Mouse (Mus musculus) liver, embryonic 16.5 days (tissue): ENCODE data around the gene 4933428G20Rik. TPM values are rescaled to one million over a fixed set of nuclear protein-coding genes. Genes with fewer than 3 reads are reported as not detected.

Source experiments
- ATAC-seq: fragments of 200-750 bp; cut with Nextera tagmentation; 2 replicates; pipeline ENCODE4 v1.8.0; 2017; ENCODE audit warnings: low read depth, mild to moderate bottlenecking, moderate number of reproducible peaks, moderate library complexity
- H3K27ac ChIP-seq: fragments of 300-500 bp; sonication (generic); 2 replicates; pipeline ENCODE4 v1.5.1; 2014; ENCODE audit warnings: mild to moderate bottlenecking, low read length
- H3K27me3 ChIP-seq: fragments of 300-500 bp; sonication (generic); 2 replicates; pipeline ENCODE4 v1.6.1; 2014; ENCODE audit warnings: low read depth, low read length, mixed read lengths; ENCODE audit not compliant: control insufficient read depth, insufficient read depth
- H3K36me3 ChIP-seq: fragments of 300-500 bp; sonication (generic); 2 replicates; pipeline ENCODE4 v1.6.1; 2014; ENCODE audit warnings: mild to moderate bottlenecking; ENCODE audit not compliant: control insufficient read depth, insufficient read depth
- H3K4me1 ChIP-seq: fragments of 300-500 bp; sonication (generic); 2 replicates; pipeline ENCODE4 v1.6.1; 2014; ENCODE audit warnings: low read depth, low read length, mixed read lengths; ENCODE audit not compliant: control insufficient read depth
- H3K4me2 ChIP-seq: fragments of 300-500 bp; sonication (generic); 2 replicates; pipeline ENCODE4 v1.6.1; 2014; ENCODE audit warnings: low read depth, low read length, mixed read lengths
- H3K4me3 ChIP-seq: fragments of 300-500 bp; sonication (generic); 2 replicates; pipeline ENCODE4 v1.5.1; 2014; ENCODE audit warnings: low read depth, mild to moderate bottlenecking, low read length
- H3K9ac ChIP-seq: fragments of 300-500 bp; sonication (generic); 2 replicates; pipeline ENCODE4 v1.6.1; 2014; ENCODE audit warnings: low read depth, low read length
- H3K9me3 ChIP-seq: fragments of 300-500 bp; sonication (generic); replicated peaks from 2 replicates; pipeline ENCODE4 v1.6.1; 2016; ENCODE audit warnings: low read length; ENCODE audit not compliant: control insufficient read depth
- WGBS: fragments of 180-500 bp; shearing (Covaris S2); extraction: QIAGEN DNeasy Blood & Tissue Kit; methylation state at CpG from one replicate; pipeline ENCODE4 v1.1.7; 2014; ENCODE audit not compliant: insufficient replicate concordance; 5-methylcytosine and 5-hydroxymethylcytosine counted together
- polyA plus RNA-seq: library from polyadenylated mRNA; unstranded; fragments of >200 nt; fragmentation: Nextera tagmentation; extraction: Ambion mirVana; gene quantifications from 2 replicates; pipeline ENCODE4 v1.2.1, GENCODE M21; 2015

4933428G20Rik gene
- polyA plus RNA-seq, 1 experiment from 2014 or later = 0.59 TPM

DNA sequence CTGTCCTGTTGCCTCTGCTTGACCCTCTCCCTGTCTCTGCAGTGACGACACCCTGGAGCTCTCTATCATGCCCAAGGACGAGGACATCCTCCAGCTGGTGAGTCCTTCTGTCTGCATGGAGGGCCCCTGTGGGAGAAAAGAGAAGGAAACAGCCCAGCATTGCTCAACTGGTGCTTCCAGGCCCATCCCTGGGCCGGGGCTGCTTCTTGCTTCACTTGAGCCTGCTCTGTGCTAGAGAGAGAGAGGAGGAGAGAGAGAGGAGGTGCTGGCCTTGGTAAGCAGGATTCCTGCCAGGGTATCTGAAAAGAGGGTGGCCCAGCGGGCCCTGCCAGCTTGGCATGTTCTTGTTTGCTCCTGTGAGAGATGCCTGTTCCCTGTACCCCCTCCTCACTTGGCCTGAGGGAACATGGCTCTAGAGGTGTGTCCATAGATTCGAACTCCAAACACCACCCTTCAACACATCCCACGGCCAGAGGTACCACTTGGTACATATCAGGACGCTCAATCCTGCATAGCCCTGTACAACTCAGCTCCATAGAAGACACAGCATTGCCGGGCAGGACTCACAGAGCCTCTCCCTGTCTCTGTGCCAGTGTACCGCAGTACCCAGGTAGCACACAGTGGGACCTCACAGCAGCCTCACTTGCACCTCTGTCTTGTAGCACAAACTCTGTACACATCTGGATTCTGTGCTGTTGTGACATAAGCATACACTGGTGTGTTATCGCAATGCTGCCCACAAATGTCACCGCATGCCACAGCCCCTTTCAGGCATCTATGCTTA, 51.3 kb downstream of the 4933428G20Rik start:
- no peak overlapping the region for H3K9ac ChIP-seq
- H3K27me3 ChIP-seq = no peaks in the 10 kb centered on the region
- WGBS = 76% methylated on average over 11 of the region's 11 CpGs
- peaks cover 73% of the 10 kb centered on the region for H3K36me3 ChIP-seq
- peak overlapping the region; percentile 14; the same call in 1 of the 2 replicates for H3K4me2 ChIP-seq
- H3K4me3 ChIP-seq = no peak overlapping the region
- H3K9me3 ChIP-seq = no peaks in the 10 kb centered on the region
- peaks cover 68% of the 10 kb centered on the region for H3K4me1 ChIP-seq
- H3K27ac ChIP-seq = peak overlapping the region; percentile 70
- ATAC-seq = no peak

DNA sequence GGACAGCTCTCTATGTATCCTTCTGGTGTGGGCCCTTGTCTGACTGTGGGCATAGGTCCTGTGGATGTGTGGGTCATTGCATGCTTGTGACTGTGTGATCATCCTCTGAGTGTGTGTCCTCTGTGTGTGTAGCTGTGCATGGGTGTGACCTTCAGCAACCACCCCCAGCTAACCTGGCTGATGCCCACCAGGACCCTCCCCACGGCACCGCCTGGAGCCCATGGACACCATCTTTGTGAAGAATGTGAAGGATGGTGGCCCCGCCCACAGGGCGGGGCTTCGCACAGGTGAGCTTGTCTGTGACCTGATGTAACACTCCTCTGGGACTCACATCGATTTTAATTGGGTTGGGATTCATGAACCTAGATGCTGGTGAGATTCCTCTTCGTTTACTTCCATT, 52.2 kb downstream of the 4933428G20Rik start:
- Histone ChIP-seq H3K9me3 (no peaks in the 10 kb centered on the region), H3K4me2 (no peak overlapping the region), H3K36me3 (peaks cover 65% of the 10 kb centered on the region), H3K9ac (no peak overlapping the region), H3K27ac (no peak overlapping the region), H3K4me1 (peaks cover 76% of the 10 kb centered on the region), H3K27me3 (no peaks in the 10 kb centered on the region), H3K4me3 (no peak overlapping the region)
- ATAC-seq = no peak
- WGBS = 80% methylated on average over 7 of the region's 7 CpGs

DNA sequence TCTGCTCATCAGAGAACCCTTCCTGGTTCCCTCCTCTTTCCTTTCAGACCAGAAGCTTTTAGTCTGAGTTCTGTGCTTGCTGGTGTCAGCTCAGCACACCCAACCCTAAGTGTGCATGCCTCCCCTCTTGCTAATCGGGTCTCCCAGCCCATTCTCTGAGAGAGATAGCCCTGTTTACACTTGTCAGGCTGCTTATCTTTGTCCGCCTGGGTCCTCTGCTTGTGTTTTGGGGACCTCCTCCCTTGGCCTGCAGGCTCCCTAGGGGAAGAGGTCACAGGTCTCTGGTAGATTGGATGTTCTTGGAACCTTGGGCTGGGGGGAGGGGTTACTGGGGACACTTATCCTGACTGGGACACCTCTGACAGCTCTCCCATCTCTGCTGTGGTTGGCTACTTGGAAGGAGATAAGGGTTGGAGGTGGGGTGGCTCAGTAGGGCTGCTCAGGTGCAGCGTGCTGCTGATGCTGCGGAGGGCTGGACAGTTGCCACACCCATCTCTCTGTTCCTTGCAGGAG, 54.1 kb downstream of the 4933428G20Rik start:
- Histone ChIP-seq H3K4me3 (peak overlapping the region; percentile 46), H3K4me2 (peak overlapping the region; percentile 75)

DNA sequence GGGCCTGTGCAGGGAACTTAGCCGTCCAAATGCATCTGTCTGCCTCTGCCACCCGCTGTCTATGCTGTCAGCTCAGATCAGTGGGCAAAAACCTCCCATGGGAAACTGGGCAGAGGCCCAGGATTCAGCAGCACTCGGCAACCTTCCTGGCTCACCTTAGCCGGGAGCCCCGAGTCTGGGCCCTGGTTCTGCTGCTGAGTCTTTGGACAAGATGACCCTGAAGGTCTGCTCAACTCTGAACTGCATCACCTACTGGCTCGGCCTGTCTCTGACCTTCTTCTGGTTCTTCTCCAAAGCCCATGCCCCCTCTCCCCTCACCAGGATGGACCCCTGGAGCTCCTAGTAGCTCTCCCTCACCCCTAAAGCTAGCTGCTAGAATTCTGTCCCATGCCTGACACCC, 54.5 kb downstream of the 4933428G20Rik start:
- Histone ChIP-seq H3K4me2 (peak overlapping the region; percentile 75), H3K36me3 (peaks cover 41% of the 10 kb centered on the region), H3K9me3 (no peaks in the 10 kb centered on the region), H3K4me3 (peak overlapping the region; percentile 46), H3K9ac (peak overlapping the region; percentile 95), H3K27me3 (no peaks in the 10 kb centered on the region), H3K27ac (peak overlapping the region; percentile 96), H3K4me1 (peaks cover 91% of the 10 kb centered on the region)
- ATAC-seq = no peak
- WGBS = 54% methylated on average over 6 of the region's 6 CpGs

More for the DNA sequence above, 54.1 kb downstream of the 4933428G20Rik start:
- 20% methylated on average over 4 of the region's 4 CpGs for WGBS
- Histone ChIP-seq H3K9me3 (no peaks in the 10 kb centered on the region), H3K4me1 (peaks cover 92% of the 10 kb centered on the region), H3K9ac (peak overlapping the region; percentile 95), H3K36me3 (peaks cover 46% of the 10 kb centered on the region), H3K27me3 (no peaks in the 10 kb centered on the region), H3K27ac (peak overlapping the region; percentile 96)
- peak; percentile 83 for ATAC-seq

DNA sequence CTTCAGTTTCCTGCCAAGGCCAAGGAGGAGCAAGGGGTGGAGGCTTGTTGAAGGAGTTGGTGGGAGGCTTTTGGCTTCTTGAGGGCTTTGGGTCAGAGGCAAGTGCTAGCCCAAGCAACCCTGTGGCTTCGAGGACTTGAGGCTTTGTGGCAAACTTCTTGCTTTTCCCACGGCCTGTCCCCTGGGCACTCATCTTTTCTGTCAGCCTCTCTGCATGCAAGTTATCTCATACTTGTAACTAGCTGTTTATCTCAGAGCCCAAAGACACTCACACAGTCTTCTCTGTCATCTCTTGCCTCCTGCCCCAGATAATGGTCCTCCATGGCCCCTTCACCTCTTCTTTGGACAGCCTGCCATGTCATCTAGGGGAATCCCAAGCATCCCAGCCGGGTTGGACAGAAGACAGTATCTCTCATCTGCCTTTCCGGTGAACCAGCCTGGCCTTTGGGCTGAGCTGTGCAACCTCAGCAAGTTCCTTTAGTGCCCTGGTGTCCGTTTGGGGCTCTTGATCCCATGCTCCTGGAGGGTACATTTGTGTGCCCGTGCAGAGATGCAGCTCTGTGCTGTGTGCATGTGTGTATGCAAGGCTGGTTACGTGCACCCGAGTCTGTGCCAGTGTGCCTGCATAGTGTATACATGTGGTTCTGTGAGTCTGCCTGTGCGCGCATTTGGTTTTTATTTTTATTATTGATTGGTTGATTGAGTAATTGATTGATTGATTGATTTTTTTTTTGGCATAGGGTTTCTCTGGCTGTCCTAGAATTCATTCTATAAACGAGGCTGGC, 57.1 kb downstream of the 4933428G20Rik start:
- peak; percentile 8; the same call in 1 of the 2 replicates for ATAC-seq
- H3K9me3 ChIP-seq = no peaks in the 10 kb centered on the region
- WGBS = 43% methylated on average over 11 of the region's 11 CpGs
- peak overlapping the region; percentile 95 for H3K9ac ChIP-seq
- H3K36me3 ChIP-seq = peaks cover 26% of the 10 kb centered on the region
- no peaks in the 10 kb centered on the region for H3K27me3 ChIP-seq
- peaks cover 84% of the 10 kb centered on the region for H3K4me1 ChIP-seq
- peak overlapping the region; percentile 96 for H3K27ac ChIP-seq
- peak overlapping the region; percentile 75 for H3K4me2 ChIP-seq
- peak overlapping the region; percentile 86 for H3K4me3 ChIP-seq

DNA sequence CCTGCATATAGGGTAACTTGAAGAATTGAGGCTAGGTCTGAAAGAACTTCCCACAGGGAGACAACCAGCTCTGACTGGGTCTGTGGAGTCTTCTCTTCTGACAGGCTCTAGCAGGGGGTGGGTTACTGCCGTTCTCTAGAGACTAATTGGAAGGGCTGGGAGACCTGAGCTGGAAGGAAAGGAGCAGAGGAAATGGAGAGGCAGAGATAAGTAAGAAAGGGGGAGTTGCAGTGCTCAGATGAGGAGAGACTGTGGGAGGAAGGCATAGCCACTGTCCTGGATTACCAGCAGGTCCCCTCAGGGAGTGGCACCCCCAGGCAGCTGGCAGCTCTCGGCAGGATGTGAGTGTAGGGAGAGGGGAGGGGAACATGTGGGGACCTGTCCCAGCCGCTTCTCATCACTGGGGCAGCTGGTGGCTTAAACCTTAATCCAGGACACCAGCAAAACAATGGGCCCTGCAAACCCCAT, 58.4 kb downstream of the 4933428G20Rik start:
- Histone ChIP-seq H3K9me3 (no peaks in the 10 kb centered on the region), H3K27me3 (no peaks in the 10 kb centered on the region), H3K4me3 (peak overlapping the region; percentile 86), H3K4me2 (peak overlapping the region; percentile 75), H3K4me1 (peaks cover 80% of the 10 kb centered on the region), H3K36me3 (peaks cover 16% of the 10 kb centered on the region), H3K27ac (peak overlapping the region; percentile 96), H3K9ac (peak overlapping the region; percentile 95)
- WGBS = 10% methylated on average over 3 of the region's 3 CpGs
- ATAC-seq = no peak

DNA sequence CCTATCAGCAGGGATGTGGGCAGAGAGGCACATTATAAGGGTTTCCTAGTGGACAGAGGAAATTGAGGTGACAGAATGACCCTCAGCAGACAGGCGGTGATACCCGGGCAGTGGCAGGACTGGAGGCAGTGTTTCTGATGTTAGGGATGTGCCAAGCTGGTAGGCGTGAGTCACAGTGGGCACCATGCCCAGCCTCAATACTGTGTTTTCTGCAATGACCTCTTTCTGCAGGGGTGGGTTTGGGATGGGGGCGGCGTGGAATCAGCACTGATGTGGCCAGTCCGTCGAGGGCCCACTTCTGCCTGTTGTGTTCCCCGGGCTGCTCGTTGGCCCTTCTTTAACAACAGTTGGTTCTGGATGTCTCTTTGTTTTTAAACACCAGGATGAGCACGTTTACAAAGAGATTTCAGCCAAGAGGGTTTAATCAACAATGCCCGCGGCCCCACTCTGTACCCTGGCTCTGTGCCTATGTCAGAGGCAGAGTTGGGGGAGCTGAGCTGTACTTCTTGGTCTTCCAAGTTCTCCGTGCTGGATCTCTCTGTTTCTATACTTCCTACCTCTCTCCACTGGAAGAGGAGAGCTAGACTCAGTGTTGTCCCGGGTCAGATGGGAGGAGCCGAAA, 59.0 kb downstream of the 4933428G20Rik start:
- 23% methylated on average over 15 of the region's 15 CpGs for WGBS
- Histone ChIP-seq H3K27ac (peak overlapping the region; percentile 96), H3K9ac (peak overlapping the region; percentile 95), H3K27me3 (no peaks in the 10 kb centered on the region), H3K4me3 (peak overlapping the region; percentile 86), H3K4me2 (peak overlapping the region; percentile 75), H3K9me3 (no peaks in the 10 kb centered on the region), H3K4me1 (peaks cover 80% of the 10 kb centered on the region), H3K36me3 (peaks cover 15% of the 10 kb centered on the region)
- no peak for ATAC-seq
